Mouse (Mus musculus): ENCODE data around the gene Atoh7. TPM values are rescaled to one million over a fixed set of nuclear protein-coding genes. Genes with fewer than 3 reads are reported as not detected.

The Atoh7 gene
- polyA plus RNA-seq, 1 experiment, result not detected

- Histone ChIP-seq H3K4me1 (ENCODE audit: control insufficient read depth, insufficient read depth, low read length) (no peaks in the 10 kb centered on the region), H3K27ac (ENCODE audit: insufficient read depth, low read depth, low read length) (no peak overlapping the region), H3K4me3 (ENCODE audit: insufficient read depth, low read length) (no peak overlapping the region)
- TF ChIP-seq POLR2A (IDR thresholded peaks at IDR 0.05; ENCODE audit: borderline replicate concordance, low read depth, low read length) (no peak), CTCF (IDR thresholded peaks at IDR 0.05; ENCODE audit: low read depth, low read length) (no peak)
These were observed 36.8 kb upstream of the Atoh7 start for GRCm38 (mm10) chr10:63062696-63063095.

- H3K4me1 ChIP-seq (ENCODE audit: control insufficient read depth, insufficient read depth, low read length), result no peaks in the 10 kb centered on the region
- no peak overlapping the region for H3K27ac ChIP-seq (ENCODE audit: insufficient read depth, low read depth, low read length)
- TF ChIP-seq POLR2A (IDR thresholded peaks at IDR 0.05; ENCODE audit: borderline replicate concordance, low read depth, low read length) (no peak), CTCF (IDR thresholded peaks at IDR 0.05; ENCODE audit: low read depth, low read length) (no peak)
- H3K4me3 ChIP-seq (ENCODE audit: insufficient read depth, low read length), result no peak overlapping the region
These were observed 36.1 kb upstream of the Atoh7 start for GRCm38 (mm10) chr10:63063365-63063764.

GRCm38 (mm10) chr10:63064516-63064915, 34.9 kb upstream of the Atoh7 start:
- Histone ChIP-seq H3K4me3 (ENCODE audit: insufficient read depth, low read length) (no peak overlapping the region), H3K4me1 (ENCODE audit: control insufficient read depth, insufficient read depth, low read length) (no peaks in the 10 kb centered on the region), H3K27ac (ENCODE audit: insufficient read depth, low read depth, low read length) (no peak overlapping the region)
- TF ChIP-seq POLR2A (IDR thresholded peaks at IDR 0.05; ENCODE audit: borderline replicate concordance, low read depth, low read length) (no peak), CTCF (IDR thresholded peaks at IDR 0.05; ENCODE audit: low read depth, low read length) (no peak)

- TF ChIP-seq CTCF (IDR thresholded peaks at IDR 0.05; ENCODE audit: low read depth, low read length), result no peak
- TF ChIP-seq POLR2A (IDR thresholded peaks at IDR 0.05; ENCODE audit: borderline replicate concordance, low read depth, low read length), result no peak
- no peak overlapping the region for H3K4me3 ChIP-seq (ENCODE audit: insufficient read depth, low read length)
- no peaks in the 10 kb centered on the region for H3K4me1 ChIP-seq (ENCODE audit: control insufficient read depth, insufficient read depth, low read length)
- no peak overlapping the region for H3K27ac ChIP-seq (ENCODE audit: insufficient read depth, low read depth, low read length)
These were observed 33.9 kb upstream of the Atoh7 start for GRCm38 (mm10) chr10:63065561-63065960.

GRCm38 (mm10) chr10:63065988-63066387, 33.5 kb upstream of the Atoh7 start:
- H3K27ac ChIP-seq (ENCODE audit: insufficient read depth, low read depth, low read length), result no peak overlapping the region
- no peak overlapping the region for H3K4me3 ChIP-seq (ENCODE audit: insufficient read depth, low read length)
- TF ChIP-seq CTCF (IDR thresholded peaks at IDR 0.05; ENCODE audit: low read depth, low read length) (no peak), POLR2A (IDR thresholded peaks at IDR 0.05; ENCODE audit: borderline replicate concordance, low read depth, low read length) (no peak)
- H3K4me1 ChIP-seq (ENCODE audit: control insufficient read depth, insufficient read depth, low read length), result no peaks in the 10 kb centered on the region

- Histone ChIP-seq H3K27ac (ENCODE audit: insufficient read depth, low read depth, low read length) (no peak overlapping the region), H3K4me3 (ENCODE audit: insufficient read depth, low read length) (no peak overlapping the region), H3K4me1 (ENCODE audit: control insufficient read depth, insufficient read depth, low read length) (no peaks in the 10 kb centered on the region)
- TF ChIP-seq CTCF (IDR thresholded peaks at IDR 0.05; ENCODE audit: low read depth, low read length), result no peak
- no peak for TF ChIP-seq POLR2A (IDR thresholded peaks at IDR 0.05; ENCODE audit: borderline replicate concordance, low read depth, low read length)
These were observed 13.1 kb upstream of the Atoh7 start for GRCm38 (mm10) chr10:63086304-63086703.

GRCm38 (mm10) chr10:63089103-63089757, 10.2 kb upstream of the Atoh7 start:
- TF ChIP-seq POLR2A (IDR thresholded peaks at IDR 0.05; ENCODE audit: borderline replicate concordance, low read depth, low read length) (no peak), CTCF (IDR thresholded peaks at IDR 0.05; ENCODE audit: low read depth, low read length) (no peak)
- Histone ChIP-seq H3K4me3 (ENCODE audit: insufficient read depth, low read length) (no peak overlapping the region), H3K27ac (ENCODE audit: insufficient read depth, low read depth, low read length) (no peak overlapping the region), H3K4me1 (ENCODE audit: control insufficient read depth, insufficient read depth, low read length) (no peaks in the 10 kb centered on the region)

GRCm38 (mm10) chr10:63089758-63090571, 9.5 kb upstream of the Atoh7 start:
- TF ChIP-seq POLR2A (IDR thresholded peaks at IDR 0.05; ENCODE audit: borderline replicate concordance, low read depth, low read length) (no peak), CTCF (IDR thresholded peaks at IDR 0.05; ENCODE audit: low read depth, low read length) (no peak)
- Histone ChIP-seq H3K4me3 (ENCODE audit: insufficient read depth, low read length) (no peak overlapping the region), H3K27ac (ENCODE audit: insufficient read depth, low read depth, low read length) (no peak overlapping the region), H3K4me1 (ENCODE audit: control insufficient read depth, insufficient read depth, low read length) (no peaks in the 10 kb centered on the region)

GRCm38 (mm10) chr10:63091915-63092314, 7.5 kb upstream of the Atoh7 start:
- no peak overlapping the region for H3K4me3 ChIP-seq (ENCODE audit: insufficient read depth, low read length)
- H3K4me1 ChIP-seq (ENCODE audit: control insufficient read depth, insufficient read depth, low read length), result no peaks in the 10 kb centered on the region
- TF ChIP-seq CTCF (IDR thresholded peaks at IDR 0.05; ENCODE audit: low read depth, low read length) (no peak), POLR2A (IDR thresholded peaks at IDR 0.05; ENCODE audit: borderline replicate concordance, low read depth, low read length) (no peak)
- no peak overlapping the region for H3K27ac ChIP-seq (ENCODE audit: insufficient read depth, low read depth, low read length)

All from bone marrow macrophage, adult 2 months (primary cell).